Mouse (Mus musculus) cerebellum, postnatal 10 days (tissue): Measurements from ENCODE around the gene Ivd.

Experiments used
- DNase-seq, 2 experiments: peaks; one replicate each; pipeline ENCODE4 v3.0.0; 2021; ENCODE audit warnings: mixed read lengths in 2 of 2

Ivd gene

GRCm38 (mm10) chr2:118861454-118862339 is at the start of gene Ivd:
Gene Ivd (plus strand): TSS chr2:118861954.
- DNase-seq = peak; percentile 97

- no peak for DNase-seq
Observed at GRCm38 (mm10) chr2:118812724-118813123, 49.0 kb upstream of the Ivd start.

GRCm38 (mm10) chr2:118813981-118814836 is 47.5 kb upstream of the Ivd start, which contains the start of gene Knstrn:
Gene Knstrn (plus strand): TSS chr2:118814003.
- peak; percentile 92 to 97 for DNase-seq

GRCm38 (mm10) chr2:118822800-118823199 is 39.0 kb upstream of the Ivd start:
- no peak for DNase-seq

- DNase-seq = no peak
Observed at GRCm38 (mm10) chr2:118824396-118824795, 37.4 kb upstream of the Ivd start.

GRCm38 (mm10) chr2:118829096-118829495 is 32.7 kb upstream of the Ivd start:
- no peak for DNase-seq

- no peak for DNase-seq
Observed at GRCm38 (mm10) chr2:118834061-118834460, 27.7 kb upstream of the Ivd start.

GRCm38 (mm10) chr2:118835115-118835514 is 26.6 kb upstream of the Ivd start:
- DNase-seq = no peak

GRCm38 (mm10) chr2:118838330-118838729 is 23.4 kb upstream of the Ivd start:
- DNase-seq = no peak

- DNase-seq = no peak
Observed at GRCm38 (mm10) chr2:118841186-118841585, 20.6 kb upstream of the Ivd start.

GRCm38 (mm10) chr2:118841774-118842173 is 20.0 kb upstream of the Ivd start:
- no peak for DNase-seq

GRCm38 (mm10) chr2:118844427-118844826 is 17.3 kb upstream of the Ivd start:
- DNase-seq = no peak

- peak; percentile 88 to 92 for DNase-seq
Observed at GRCm38 (mm10) chr2:118846246-118846645, 15.5 kb upstream of the Ivd start.

- DNase-seq = no peak
Observed at GRCm38 (mm10) chr2:118851756-118852155, 10.0 kb upstream of the Ivd start.

GRCm38 (mm10) chr2:118862340-118862675 is 554 bp downstream of the Ivd start:
- DNase-seq = no peak

GRCm38 (mm10) chr2:118870601-118871000 is 8.8 kb downstream of the Ivd start:
- no peak for DNase-seq

- DNase-seq = no peak
Observed at GRCm38 (mm10) chr2:118871032-118871431, 9.3 kb downstream of the Ivd start.

- DNase-seq = no peak
Observed at GRCm38 (mm10) chr2:118873018-118873417, 11.3 kb downstream of the Ivd start.

GRCm38 (mm10) chr2:118873890-118874430 is 12.2 kb downstream of the Ivd start:
- no peak for DNase-seq

- DNase-seq = no peak
Observed at GRCm38 (mm10) chr2:118875316-118875715, 13.6 kb downstream of the Ivd start.

- no peak for DNase-seq
Observed at GRCm38 (mm10) chr2:118876453-118876852, 14.7 kb downstream of the Ivd start.

- no peak for DNase-seq
Observed at GRCm38 (mm10) chr2:118881019-118881418, 19.3 kb downstream of the Ivd start.

GRCm38 (mm10) chr2:118881956-118882355 is 20.2 kb downstream of the Ivd start:
- no peak for DNase-seq
